Mouse (Mus musculus) testis, adult 2 months (tissue): ENCODE results near the gene Lkaaear1.

Experiments used
- CTCF ChIP-seq: fragments of 200-500 bp; IDR thresholded peaks from 2 replicates; pipeline ENCODE4 v1.5.1; 2012; ENCODE audit warnings: low read depth, mild to moderate bottlenecking, inconsistent platforms, low read length, moderate library complexity; ENCODE audit not compliant: control insufficient read depth, insufficient read depth, insufficient replicate concordance
- POLR2A ChIP-seq: fragments of 200-500 bp; IDR thresholded peaks from 2 replicates; pipeline ENCODE4 v1.6.1; 2012; ENCODE audit warnings: low read depth, mild to moderate bottlenecking, inconsistent platforms, low read length, moderate library complexity; ENCODE audit not compliant: control insufficient read depth

DNA sequence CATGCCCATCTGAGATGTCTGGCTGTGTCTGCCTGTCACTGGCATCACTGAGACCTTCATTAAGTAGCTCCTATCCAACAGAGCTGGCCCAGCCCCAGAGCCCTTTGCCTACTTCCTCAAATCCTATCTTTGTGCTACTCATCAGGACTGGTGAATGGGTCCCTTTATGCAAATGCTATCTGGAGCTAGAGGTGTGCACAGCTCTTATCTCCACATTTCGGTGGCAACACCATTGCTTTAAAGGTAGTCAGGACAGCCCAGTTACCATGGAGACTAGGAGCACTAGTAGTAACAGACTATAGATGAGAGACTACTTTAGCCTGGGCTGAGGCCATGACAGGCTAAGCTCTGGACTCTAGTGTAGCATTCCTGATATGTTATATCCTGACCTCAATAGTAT lies 13.5 kb downstream of the Lkaaear1 start:
- TF ChIP-seq CTCF (no peak), POLR2A (no peak)
